Mouse (Mus musculus) left cerebral cortex, adult 2 months (tissue): ENCODE measurements around the gene Zfp618. TPM values are rescaled to one million over a fixed set of nuclear protein-coding genes. Genes with fewer than 3 reads are reported as not detected.

Experiments
- DNase-seq, 2 experiments: peaks; one replicate each; pipeline ENCODE4 v3.0.0; 2021 to 2022; ENCODE audit warnings: low spot score in 2 of 2, mixed read lengths in 1 of 2; ENCODE audit errors: extremely low spot score in 1 of 2
- H3K27ac ChIP-seq: fragments of 200-600 bp; 2 replicates; pipeline ENCODE4 v1.8.1; 2022
- H3K4me3 ChIP-seq: fragments of 200-600 bp; 2 replicates; pipeline ENCODE4 v1.8.1; 2022
- CTCF ChIP-seq: fragments of 200-600 bp; IDR thresholded peaks from 2 replicates; pipeline ENCODE4 v1.8.1; 2022; ENCODE audit warnings: antibody characterized with exemption, mild to moderate bottlenecking, moderate library complexity
- intact Hi-C: fragments of 180-260 bp; cut with DNase I; formaldehyde crosslinking; loops from one replicate; pipeline ENCODE4 v1.15.1; 2025
- total RNA-seq, 2 experiments: library from RNA; stranded (reverse); gene quantifications; 2 replicates each; pipeline ENCODE4 v1.2.3; 2021

The Zfp618 gene
- total RNA-seq, 2 experiments from 2014 or later: 5.9 to 6.2 TPM

- no peak overlapping the region for H3K4me3 ChIP-seq
- intact Hi-C loops: no loop called here
- DNase-seq: no peak
- H3K27ac ChIP-seq: no peak overlapping the region
- TF ChIP-seq CTCF: no peak
Observed at GRCm38 (mm10) chr4:63021034-63021700, 55.8 kb downstream of the Zfp618 start.

GRCm38 (mm10) chr4:63023465-63023864 lies 58.1 kb downstream of the Zfp618 start:
- H3K4me3 ChIP-seq: no peak overlapping the region
- TF ChIP-seq CTCF: no peak
- intact Hi-C loops: no loop called here
- DNase-seq: no peak
- no peak overlapping the region for H3K27ac ChIP-seq

- TF ChIP-seq CTCF: no peak
- Histone ChIP-seq H3K4me3 (no peak overlapping the region), H3K27ac (no peak overlapping the region)
- intact Hi-C loops: no loop called here
- no peak for DNase-seq
Observed at GRCm38 (mm10) chr4:63024098-63024497, 58.7 kb downstream of the Zfp618 start.

- no peak for DNase-seq
- no peak overlapping the region for H3K4me3 ChIP-seq
- intact Hi-C loops: no loop called here
- H3K27ac ChIP-seq: no peak overlapping the region
- no peak for TF ChIP-seq CTCF
Observed at GRCm38 (mm10) chr4:63024734-63025256, 59.4 kb downstream of the Zfp618 start.

- intact Hi-C loops: no loop called here
- H3K27ac ChIP-seq: no peak overlapping the region
- DNase-seq: no peak
- H3K4me3 ChIP-seq: no peak overlapping the region
- TF ChIP-seq CTCF: no peak
Observed at GRCm38 (mm10) chr4:63025306-63025705, 59.9 kb downstream of the Zfp618 start.

- intact Hi-C loops: no loop called here
- TF ChIP-seq CTCF: no peak
- H3K4me3 ChIP-seq: no peak overlapping the region
- H3K27ac ChIP-seq: no peak overlapping the region
- DNase-seq: no peak
Observed at GRCm38 (mm10) chr4:63026286-63026685, 60.9 kb downstream of the Zfp618 start.

GRCm38 (mm10) chr4:63027451-63027850 lies 62.1 kb downstream of the Zfp618 start:
- DNase-seq: no peak

GRCm38 (mm10) chr4:63030157-63030556 lies 64.8 kb downstream of the Zfp618 start:
- TF ChIP-seq CTCF: no peak
- intact Hi-C loops: no loop called here
- no peak overlapping the region for H3K27ac ChIP-seq
- no peak for DNase-seq
- no peak overlapping the region for H3K4me3 ChIP-seq

More at GRCm38 (mm10) chr4:63027451-63027850, 62.1 kb downstream of the Zfp618 start:
- no peak for TF ChIP-seq CTCF
- intact Hi-C loops: no loop called here
- H3K4me3 ChIP-seq: no peak overlapping the region
- H3K27ac ChIP-seq: no peak overlapping the region

GRCm38 (mm10) chr4:63031240-63031639 lies 65.9 kb downstream of the Zfp618 start:
- intact Hi-C loops: no loop called here
- H3K27ac ChIP-seq: no peak overlapping the region
- no peak for DNase-seq
- TF ChIP-seq CTCF: no peak
- no peak overlapping the region for H3K4me3 ChIP-seq

GRCm38 (mm10) chr4:63032581-63033006 lies 67.2 kb downstream of the Zfp618 start:
- no peak overlapping the region for H3K27ac ChIP-seq
- DNase-seq: no peak
- no peak for TF ChIP-seq CTCF
- intact Hi-C loops: no loop called here
- no peak overlapping the region for H3K4me3 ChIP-seq

GRCm38 (mm10) chr4:63033724-63034123 lies 68.4 kb downstream of the Zfp618 start:
- no peak for TF ChIP-seq CTCF

GRCm38 (mm10) chr4:63035991-63036390 lies 70.6 kb downstream of the Zfp618 start:
- DNase-seq: no peak
- H3K4me3 ChIP-seq: no peak overlapping the region
- TF ChIP-seq CTCF: no peak
- intact Hi-C loops: no loop called here
- no peak overlapping the region for H3K27ac ChIP-seq

More at GRCm38 (mm10) chr4:63033724-63034123, 68.4 kb downstream of the Zfp618 start:
- intact Hi-C loops: no loop called here
- no peak for DNase-seq
- no peak overlapping the region for H3K4me3 ChIP-seq
- no peak overlapping the region for H3K27ac ChIP-seq

- Histone ChIP-seq H3K27ac (no peak overlapping the region), H3K4me3 (no peak overlapping the region)
- intact Hi-C loops: no loop called here
- no peak for TF ChIP-seq CTCF
- no peak for DNase-seq
Observed at GRCm38 (mm10) chr4:63036790-63037189, 71.4 kb downstream of the Zfp618 start.
